Mouse (Mus musculus) forebrain, postnatal 0 days (tissue): Measurements from ENCODE around the gene Tesc. TPM values are rescaled to one million over a fixed set of nuclear protein-coding genes. Genes with fewer than 3 reads are reported as not detected.

Experiments used
- ATAC-seq: fragments of 200-750 bp; cut with Nextera tagmentation; 2 replicates; pipeline ENCODE4 v1.8.0; 2017; ENCODE audit warnings: mild to moderate bottlenecking, moderate library complexity
- DNase-seq: peaks from one replicate; pipeline ENCODE4 v3.0.0-alpha.2; 2015
- H3K27ac ChIP-seq: fragments of 300-500 bp; sonication (generic); 2 replicates; pipeline ENCODE4 v1.5.1; 2014; ENCODE audit warnings: low read depth, mild to moderate bottlenecking, antibody characterized with exemption, low read length, moderate library complexity, mixed read lengths
- H3K27me3 ChIP-seq: fragments of 300-500 bp; sonication (generic); 2 replicates; pipeline ENCODE4 v1.6.1; 2014; ENCODE audit warnings: mild to moderate bottlenecking, low read length, mixed read lengths; ENCODE audit not compliant: insufficient read depth
- H3K36me3 ChIP-seq: fragments of 300-500 bp; sonication (generic); 2 replicates; pipeline ENCODE4 v1.6.1; 2014; ENCODE audit warnings: mild to moderate bottlenecking, moderate library complexity; ENCODE audit not compliant: insufficient read depth
- H3K4me1 ChIP-seq: fragments of 300-500 bp; sonication (generic); 2 replicates; pipeline ENCODE4 v1.6.1; 2014; ENCODE audit warnings: antibody characterized with exemption; ENCODE audit not compliant: insufficient read depth
- H3K4me2 ChIP-seq: fragments of 300-500 bp; sonication (generic); 2 replicates; pipeline ENCODE4 v1.6.1; 2014; ENCODE audit warnings: low read depth, mild to moderate bottlenecking, moderate library complexity
- H3K4me3 ChIP-seq: fragments of 300-500 bp; sonication (generic); 2 replicates; pipeline ENCODE4 v1.5.1; 2014; ENCODE audit warnings: low read depth, low read length, mixed read lengths
- H3K9ac ChIP-seq: fragments of 300-500 bp; sonication (generic); 2 replicates; pipeline ENCODE4 v1.6.1; 2014; ENCODE audit warnings: mild to moderate bottlenecking
- H3K9me3 ChIP-seq: fragments of 300-500 bp; sonication (generic); 2 replicates; pipeline ENCODE4 v1.6.1; 2016; ENCODE audit warnings: low read length
- CTCF ChIP-seq: sonication (generic); IDR thresholded peaks from 2 replicates; pipeline ENCODE4 v1.5.1; 2016; ENCODE audit warnings: antibody characterized with exemption, control low read depth, low read depth
- WGBS: fragments of 180-500 bp; shearing (Covaris S2); extraction: QIAGEN DNeasy Blood & Tissue Kit; methylation state at CpG from one replicate; pipeline ENCODE4 v1.1.7; 2014; 5-methylcytosine and 5-hydroxymethylcytosine counted together
- polyA plus RNA-seq: library from polyadenylated mRNA; unstranded; fragments of >200 nt; fragmentation: Nextera tagmentation; extraction: Ambion mirVana; gene quantifications from 2 replicates; pipeline ENCODE4 v1.2.1, GENCODE M21; 2015
- total RNA-seq: library from RNA; depleted of rRNA; stranded (reverse); fragments of >200 nt; gene quantifications from 2 replicates; pipeline ENCODE4 v1.2.3, GENCODE M21; 2014

The Tesc gene
- total and polyA plus RNA-seq, 2 experiments from 2014 or later, result 13.0 to 19.9 TPM

- H3K27ac ChIP-seq, result peak overlapping the region; percentile 40; the same call in 1 of the 2 replicates
- H3K9ac ChIP-seq, result no peak overlapping the region
- H3K4me2 ChIP-seq, result no peak overlapping the region
- no peak overlapping the region for H3K4me3 ChIP-seq
- no peaks in the 10 kb centered on the region for H3K27me3 ChIP-seq
- 0 out of 2 replicates have a peak, but pooled peaks cover 10% of the 10 kb centered on the region for H3K36me3 ChIP-seq
- ATAC-seq (no peak), DNase-seq (no peak)
- H3K9me3 ChIP-seq, result no peaks in the 10 kb centered on the region
- peaks cover 19% of the 10 kb centered on the region for H3K4me1 ChIP-seq
- TF ChIP-seq CTCF, result no peak
- 31% methylated on average over 6 of the region's 6 CpGs for WGBS
Observed at GRCm38 (mm10) chr5:118079354-118079753, 51.8 kb downstream of the Tesc start.

GRCm38 (mm10) chr5:118079839-118080250, 52.3 kb downstream of the Tesc start:
- WGBS, result 19% methylated on average over 11 of the region's 11 CpGs
- H3K4me3 ChIP-seq, result no peak overlapping the region
- H3K4me2 ChIP-seq, result no peak overlapping the region
- 0 out of 2 replicates have a peak, but pooled peaks cover 10% of the 10 kb centered on the region for H3K36me3 ChIP-seq
- H3K9ac ChIP-seq, result no peak overlapping the region
- no peak for ATAC-seq
- no peaks in the 10 kb centered on the region for H3K9me3 ChIP-seq
- no peak for DNase-seq
- peaks cover 24% of the 10 kb centered on the region for H3K4me1 ChIP-seq
- TF ChIP-seq CTCF, result no peak; the same call in 1 of the 2 replicates
- peak overlapping the region; percentile 40; the same call in 1 of the 2 replicates for H3K27ac ChIP-seq
- no peaks in the 10 kb centered on the region for H3K27me3 ChIP-seq

DNA sequence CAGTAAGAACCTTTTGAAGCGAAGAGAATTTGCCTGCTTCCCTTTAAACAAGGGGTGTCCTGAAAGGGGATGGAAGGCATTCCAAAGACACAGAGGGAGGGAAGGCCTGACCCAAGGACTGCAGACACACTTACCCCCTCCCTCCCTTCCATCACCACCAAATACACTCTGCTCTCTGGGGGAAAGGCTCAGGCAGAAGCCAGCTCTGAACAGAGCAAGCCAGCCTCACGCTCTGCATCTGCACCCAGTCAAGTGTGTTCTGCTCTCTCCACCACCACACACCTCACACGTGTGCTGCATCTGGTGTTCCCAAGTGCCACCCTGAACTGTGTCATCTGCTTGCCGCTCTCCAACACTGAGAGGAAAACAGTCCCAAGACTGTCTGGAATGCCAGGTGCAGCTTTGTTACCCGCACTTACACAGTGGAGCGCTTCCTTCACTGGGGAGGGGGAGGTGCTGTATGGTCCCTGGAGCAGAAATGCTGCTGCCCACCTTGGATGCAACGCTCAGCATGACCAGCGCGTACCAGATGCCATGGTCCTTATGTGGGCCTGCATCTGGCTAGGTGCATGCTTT, 53.9 kb downstream of the Tesc start:
- WGBS, result 75% methylated on average over 9 of the region's 9 CpGs
- Histone ChIP-seq H3K4me3 (no peak overlapping the region), H3K36me3 (0 out of 2 replicates have a peak, but pooled peaks cover under 1% of the 10 kb centered on the region), H3K4me2 (no peak overlapping the region), H3K9me3 (no peaks in the 10 kb centered on the region), H3K27ac (no peak overlapping the region), H3K9ac (no peak overlapping the region), H3K27me3 (no peaks in the 10 kb centered on the region), H3K4me1 (peaks cover 24% of the 10 kb centered on the region)
- TF ChIP-seq CTCF, result no peak
- ATAC-seq, result no peak
- no peak for DNase-seq

DNA sequence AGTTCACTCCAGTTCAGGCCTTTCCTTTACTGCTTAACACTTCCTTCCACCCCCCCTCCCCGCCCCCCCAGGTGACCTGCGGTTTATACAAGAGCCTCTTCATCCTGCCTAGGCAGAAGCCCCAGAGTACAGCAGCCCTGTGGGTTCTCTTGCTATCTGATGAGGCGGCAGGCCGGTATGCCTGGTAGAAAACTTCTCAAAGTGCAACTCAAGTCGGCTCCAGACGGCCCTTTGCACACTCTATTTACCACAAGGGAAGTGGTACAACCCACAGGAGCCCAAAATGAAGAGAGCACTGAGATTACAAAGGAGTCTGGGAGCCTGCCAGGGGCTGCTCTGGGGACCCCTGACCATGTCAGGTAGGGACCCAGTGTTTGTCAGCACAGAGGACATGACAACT, 54.5 kb downstream of the Tesc start:
- Histone ChIP-seq H3K27ac (no peak overlapping the region), H3K4me1 (peaks cover 24% of the 10 kb centered on the region), H3K4me3 (no peak overlapping the region), H3K36me3 (no peaks in the 10 kb centered on the region), H3K4me2 (no peak overlapping the region), H3K9ac (no peak overlapping the region), H3K27me3 (no peaks in the 10 kb centered on the region), H3K9me3 (no peaks in the 10 kb centered on the region)
- DNase-seq, result no peak
- no peak for TF ChIP-seq CTCF
- no peak for ATAC-seq
- WGBS, result 76% methylated on average over 6 of the region's 6 CpGs

GRCm38 (mm10) chr5:118083060-118083638, 55.6 kb downstream of the Tesc start:
- peaks cover 24% of the 10 kb centered on the region for H3K4me1 ChIP-seq
- peak; percentile 69 for ATAC-seq

DNA sequence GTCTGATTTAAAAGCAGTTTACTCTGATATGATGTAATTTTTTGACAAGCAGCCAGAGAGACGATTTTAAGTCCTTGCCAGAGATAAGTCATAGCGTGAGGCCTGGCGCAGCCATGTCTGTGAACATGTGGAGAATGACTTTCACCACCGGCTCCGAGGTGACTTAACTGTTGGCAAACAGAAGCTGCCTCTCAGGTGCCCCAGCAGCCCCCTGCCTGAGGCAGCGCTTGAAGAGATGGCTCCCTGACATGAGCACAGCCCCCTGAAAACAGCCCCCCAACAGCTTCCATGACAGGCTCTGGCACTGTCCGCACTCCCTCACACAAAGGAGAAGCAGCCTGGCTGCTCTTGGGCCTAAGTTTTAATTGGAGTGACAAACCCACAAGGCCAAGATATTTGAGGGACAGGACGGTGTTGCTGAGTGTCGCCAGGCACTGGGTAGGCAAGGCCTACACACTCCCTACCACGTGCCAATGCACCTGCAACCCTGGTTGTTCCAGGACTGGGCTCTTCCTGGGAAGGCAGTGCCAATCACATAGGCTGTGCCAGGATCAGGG, 56.7 kb downstream of the Tesc start:
- DNase-seq (peak; percentile 78), ATAC-seq (peak; percentile 40)
- TF ChIP-seq CTCF, result no peak
- Histone ChIP-seq H3K4me1 (peaks cover 24% of the 10 kb centered on the region), H3K4me2 (no peak overlapping the region), H3K4me3 (no peak overlapping the region), H3K36me3 (no peaks in the 10 kb centered on the region), H3K27ac (peak overlapping the region; percentile 71), H3K27me3 (no peaks in the 10 kb centered on the region), H3K9ac (peak overlapping the region; percentile 22; the same call in 1 of the 2 replicates), H3K9me3 (no peaks in the 10 kb centered on the region)
- 27% methylated on average over 10 of the region's 10 CpGs for WGBS

More at GRCm38 (mm10) chr5:118083060-118083638, 55.6 kb downstream of the Tesc start:
- peak overlapping the region; percentile 50 for H3K27ac ChIP-seq
- H3K9ac ChIP-seq, result no peak overlapping the region
- H3K4me3 ChIP-seq, result no peak overlapping the region
- WGBS, result 31% methylated on average over 12 of the region's 12 CpGs
- no peaks in the 10 kb centered on the region for H3K27me3 ChIP-seq
- DNase-seq, result no peak
- no peak overlapping the region for H3K4me2 ChIP-seq
- no peaks in the 10 kb centered on the region for H3K36me3 ChIP-seq
- no peak for TF ChIP-seq CTCF
- H3K9me3 ChIP-seq, result no peaks in the 10 kb centered on the region

DNA sequence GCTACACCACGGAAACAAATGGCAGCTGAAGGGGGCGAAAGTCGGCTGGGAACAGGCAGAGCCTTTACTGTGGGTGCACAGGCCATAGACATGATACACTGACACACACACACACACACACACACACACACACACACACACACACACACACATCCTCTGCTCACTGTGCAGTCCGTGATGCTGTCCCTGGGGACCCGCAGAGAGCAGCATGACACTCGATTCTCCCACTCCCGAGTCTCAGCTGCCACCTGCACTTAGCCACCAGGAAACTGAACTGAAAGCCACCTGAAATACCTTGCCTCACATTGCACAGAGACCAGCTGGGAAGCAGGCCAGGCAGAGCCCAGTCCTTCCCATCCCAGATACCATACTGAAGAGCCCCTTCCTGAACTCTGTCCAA, 57.8 kb downstream of the Tesc start:
- 64% methylated on average over 7 of the region's 7 CpGs for WGBS
- Histone ChIP-seq H3K4me1 (peaks cover 15% of the 10 kb centered on the region), H3K9ac (no peak overlapping the region), H3K36me3 (0 out of 2 replicates have a peak, but pooled peaks cover 1% of the 10 kb centered on the region), H3K27ac (no peak overlapping the region), H3K4me3 (no peak overlapping the region), H3K9me3 (no peaks in the 10 kb centered on the region), H3K27me3 (no peaks in the 10 kb centered on the region), H3K4me2 (no peak overlapping the region)
- DNase-seq, result no peak
- no peak for TF ChIP-seq CTCF
- ATAC-seq, result no peak
